Mouse (Mus musculus) left cerebral cortex, adult 2 months (tissue): ENCODE data around the gene Vdac1. TPM values are rescaled to one million over a fixed set of nuclear protein-coding genes. Genes with fewer than 3 reads are reported as not detected.

Experiments used
- DNase-seq, 2 experiments: peaks; one replicate each; pipeline ENCODE4 v3.0.0; 2021 to 2022; ENCODE audit warnings: low spot score in 2 of 2, mixed read lengths in 1 of 2; ENCODE audit errors: extremely low spot score in 1 of 2
- H3K27ac ChIP-seq: fragments of 200-600 bp; 2 replicates; pipeline ENCODE4 v1.8.1; 2022
- H3K4me3 ChIP-seq: fragments of 200-600 bp; 2 replicates; pipeline ENCODE4 v1.8.1; 2022
- CTCF ChIP-seq: fragments of 200-600 bp; IDR thresholded peaks from 2 replicates; pipeline ENCODE4 v1.8.1; 2022; ENCODE audit warnings: antibody characterized with exemption, mild to moderate bottlenecking, moderate library complexity
- intact Hi-C: fragments of 180-260 bp; cut with DNase I; formaldehyde crosslinking; loops from one replicate; pipeline ENCODE4 v1.15.1; 2025
- long read RNA-seq, 2 experiments: library from polyadenylated mRNA; stranded (forward); transcript quantifications; one replicate each; pipeline ENCODE4 v2.0.0; 2021; ENCODE audit warnings: borderline mapping rate in 2 of 2
- total RNA-seq, 2 experiments: library from RNA; stranded (reverse); gene quantifications; 2 replicates each; pipeline ENCODE4 v1.2.3; 2021

Vdac1 gene
- total RNA-seq, result 100 to 1,000 TPM; 518 to 557 TPM
- long read RNA-seq, experiment 1, transcript Vdac1-202 (9 exons, 2,022 nt), result major isoform, 93 of 134 reads
- long read RNA-seq, experiment 1, partial matches to known transcripts, result 11 of 134 reads
- long read RNA-seq, experiment 1, other reads (novel, unspliced or antisense), result 28 of 134 reads
- long read RNA-seq, experiment 2, transcript Vdac1-202 (9 exons, 2,022 nt), result major isoform, 71 of 103 reads
- long read RNA-seq, experiment 2, partial matches to known transcripts, result 7 of 103 reads
- long read RNA-seq, experiment 2, other reads (novel, unspliced or antisense), result 22 of 103 reads

DNA sequence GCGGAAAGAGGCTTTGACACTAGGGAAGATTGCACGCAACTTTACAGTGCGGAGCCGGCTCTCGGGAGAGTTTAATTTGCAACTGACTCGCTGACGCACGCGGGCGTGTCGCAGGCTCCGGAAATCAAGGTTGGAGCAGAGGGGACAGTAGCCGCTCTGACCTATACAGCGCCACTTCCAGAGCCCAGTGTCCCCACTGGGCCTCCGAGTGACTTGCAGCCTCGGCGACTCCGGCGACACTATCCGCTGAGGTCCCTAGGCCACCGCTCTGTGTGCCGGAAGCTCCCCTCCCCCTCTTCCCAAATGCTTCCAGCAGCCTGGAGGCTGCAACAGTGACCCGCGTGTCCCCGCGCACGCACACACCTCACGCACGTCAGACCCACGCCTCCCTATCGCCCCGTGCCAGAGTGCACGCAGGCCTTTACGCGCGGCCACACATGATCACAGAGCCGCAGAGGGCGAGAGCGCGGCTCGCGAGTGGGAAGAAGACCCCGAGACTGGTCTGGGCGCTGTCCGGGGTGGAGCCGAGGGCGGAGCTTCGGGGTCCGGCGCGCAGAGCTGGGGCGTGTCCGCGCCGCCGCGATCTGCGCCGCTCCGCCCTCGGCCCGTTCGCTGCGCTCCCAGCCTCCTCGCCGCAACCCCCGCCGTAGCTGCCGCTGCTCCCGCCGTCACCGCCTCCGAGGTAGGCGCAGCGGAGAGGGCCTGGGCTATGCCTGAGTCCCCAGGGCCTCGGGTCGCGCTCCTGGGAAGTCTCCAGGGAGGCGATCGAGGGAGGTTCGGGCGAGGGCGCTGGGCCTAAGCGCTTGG is at the start of gene Vdac1:
Vdac1 (plus strand) TSS at position 390 of the 807 bp plus-strand sequence.
- intact Hi-C loops, result no loop called here
- TF ChIP-seq CTCF, result no peak; the same call in 1 of the 2 replicates

GRCm38 (mm10) chr11:52314102-52314793 is 46.4 kb upstream of the Vdac1 start:
- Histone ChIP-seq H3K27ac (no peak overlapping the region), H3K4me3 (no peak overlapping the region)
- intact Hi-C loops, result no loop called here
- no peak for DNase-seq
- TF ChIP-seq CTCF, result peak; percentile 23

More for the DNA sequence above, at the start of gene Vdac1:
- Histone ChIP-seq H3K4me3 (peak within 1 kb of the TSS; percentile 94), H3K27ac (peak within 1 kb of the TSS; percentile 99)
- DNase-seq, result peak; percentile 89 to 90

DNA sequence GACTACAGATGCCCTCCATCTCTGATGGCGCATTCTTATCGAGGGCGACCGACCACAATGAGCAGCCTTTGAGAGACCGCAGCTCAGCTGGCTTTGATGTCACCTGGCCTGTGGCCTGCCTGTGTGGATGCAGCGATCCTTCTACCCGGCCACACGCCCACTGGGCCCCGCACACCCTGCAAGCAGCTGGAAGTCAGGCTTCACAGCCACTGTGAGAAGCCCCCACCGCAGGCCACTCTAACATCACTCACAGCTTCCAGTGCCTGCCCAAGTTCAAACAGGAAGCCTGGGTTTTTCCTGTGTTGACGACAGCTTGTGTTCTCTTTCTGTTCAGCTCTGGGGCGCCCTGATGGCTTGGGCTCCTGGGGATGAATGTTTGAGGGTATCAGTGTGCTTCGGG is 42.2 kb upstream of the Vdac1 start:
- Histone ChIP-seq H3K27ac (no peak overlapping the region), H3K4me3 (no peak overlapping the region)
- no peak for DNase-seq
- TF ChIP-seq CTCF, result no peak
- intact Hi-C loops, result no loop called here

GRCm38 (mm10) chr11:52319664-52320063 is 41.0 kb upstream of the Vdac1 start:
- TF ChIP-seq CTCF, result no peak
- no peak overlapping the region for H3K27ac ChIP-seq
- H3K4me3 ChIP-seq, result no peak overlapping the region
- no peak for DNase-seq
- intact Hi-C loops, result no loop called here

DNA sequence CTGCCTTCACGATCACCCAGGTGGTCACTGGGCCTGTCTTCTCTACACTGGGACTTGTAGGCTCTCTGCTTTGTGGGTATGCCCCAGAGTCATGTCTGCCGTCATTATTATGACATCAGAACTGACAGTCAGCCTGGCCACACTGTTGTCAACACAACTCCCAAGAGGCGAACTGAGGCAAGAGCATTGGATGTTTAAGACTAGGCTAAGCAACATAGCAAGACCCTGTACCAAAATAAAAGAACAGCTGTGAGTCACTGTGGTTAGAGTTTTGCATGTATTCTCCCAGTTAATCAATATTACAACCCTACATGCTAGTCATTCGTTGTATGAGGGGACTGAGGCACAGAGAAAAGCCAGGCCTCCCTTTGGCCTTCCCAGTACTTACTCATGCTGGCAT is 40.1 kb upstream of the Vdac1 start:
- no peak for DNase-seq
- Histone ChIP-seq H3K4me3 (no peak overlapping the region), H3K27ac (no peak overlapping the region)
- no peak for TF ChIP-seq CTCF
- intact Hi-C loops, result no loop called here

DNA sequence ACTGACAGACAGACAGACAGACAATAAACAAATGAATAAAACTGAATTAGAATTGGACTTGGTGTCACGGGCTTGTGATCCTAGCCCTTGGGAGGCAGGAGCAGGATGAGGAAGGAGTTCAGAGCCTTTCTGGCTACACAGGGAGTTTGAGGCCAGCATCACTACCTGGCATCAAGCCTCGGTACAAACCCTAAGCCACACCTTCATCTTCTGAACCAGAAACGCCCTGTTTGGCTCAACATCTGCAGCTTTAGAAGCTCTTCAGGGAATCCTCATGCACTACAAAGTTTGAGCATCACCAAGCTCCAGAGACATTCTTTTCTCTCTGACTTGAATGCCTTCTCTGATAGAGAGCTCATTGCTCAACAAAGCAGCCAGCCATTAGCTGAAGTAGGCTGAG is 39.1 kb upstream of the Vdac1 start:
- Histone ChIP-seq H3K4me3 (no peak overlapping the region), H3K27ac (no peak overlapping the region)
- no peak for TF ChIP-seq CTCF
- intact Hi-C loops, result no loop called here
- DNase-seq, result no peak

DNA sequence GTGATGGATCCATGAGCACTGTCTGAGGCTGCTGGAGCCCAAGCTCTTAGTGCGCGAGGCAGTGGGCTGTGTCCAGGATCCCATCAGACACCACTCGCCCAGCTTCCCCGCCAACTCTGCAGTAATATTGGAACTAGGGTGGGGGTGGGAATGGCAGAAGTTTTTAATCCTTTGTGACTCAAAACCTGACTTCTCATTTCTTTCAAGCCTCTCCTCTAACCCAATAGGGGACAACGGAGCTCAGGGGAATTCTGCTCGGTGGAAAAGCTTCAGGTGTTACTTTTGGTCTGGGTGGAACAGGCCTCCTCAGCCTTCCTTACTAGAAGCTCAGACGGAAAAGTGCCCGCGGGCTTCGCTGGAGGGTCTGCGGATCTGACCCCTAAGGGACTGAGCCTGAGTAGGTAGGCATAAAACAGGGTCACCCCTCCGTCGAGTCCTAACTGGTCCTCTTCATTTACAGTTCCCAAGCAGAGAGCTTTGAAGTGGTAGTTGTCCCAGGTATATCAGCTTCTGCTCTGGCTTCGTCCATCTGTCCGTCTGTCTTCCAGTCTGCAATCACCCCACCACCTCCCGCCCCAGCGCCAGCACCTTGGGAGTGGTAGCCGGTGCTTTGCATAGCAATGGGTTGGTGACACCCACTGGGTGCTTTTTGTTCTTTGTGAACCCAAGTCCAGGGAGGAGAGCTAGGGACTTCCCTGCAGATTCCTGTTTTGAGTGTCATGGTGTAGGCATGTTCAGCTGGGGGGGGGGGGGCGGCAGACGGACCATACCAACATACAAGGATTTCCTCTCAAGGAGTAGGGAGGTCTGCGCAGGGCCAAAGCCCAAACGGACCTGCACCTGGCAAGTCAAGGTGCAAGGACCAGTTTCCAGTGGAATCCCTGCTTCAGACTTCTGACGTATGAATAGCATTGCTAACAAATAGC is 36.0 kb upstream of the Vdac1 start:
- intact Hi-C loops, result no loop called here
- DNase-seq, result no peak
- H3K27ac ChIP-seq, result no peak overlapping the region
- TF ChIP-seq CTCF, result no peak
- no peak overlapping the region for H3K4me3 ChIP-seq

DNA sequence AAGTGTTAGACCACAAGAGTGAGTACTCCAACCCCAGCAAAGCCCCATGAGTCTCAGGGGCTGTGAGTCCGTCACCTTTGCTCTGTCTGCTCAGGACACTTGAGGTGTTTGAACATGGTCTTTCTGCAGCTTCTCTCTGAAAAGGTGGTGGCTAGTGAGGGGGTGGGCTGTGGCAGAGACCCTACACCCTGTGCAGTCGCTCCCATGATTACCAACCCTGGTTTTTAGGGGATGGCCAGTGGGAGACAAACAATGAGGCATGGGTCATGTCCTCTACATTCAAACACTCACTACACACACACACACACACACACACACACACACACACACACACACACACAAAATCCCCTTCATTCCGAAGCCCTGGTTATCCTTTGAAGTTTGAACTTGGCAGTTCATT is 33.3 kb upstream of the Vdac1 start:
- Histone ChIP-seq H3K4me3 (no peak overlapping the region), H3K27ac (no peak overlapping the region)
- intact Hi-C loops, result no loop called here
- TF ChIP-seq CTCF, result no peak
- no peak for DNase-seq

- no peak for DNase-seq
- intact Hi-C loops, result no loop called here
- TF ChIP-seq CTCF, result no peak
- no peak overlapping the region for H3K27ac ChIP-seq
- H3K4me3 ChIP-seq, result no peak overlapping the region
These were observed 28.1 kb upstream of the Vdac1 start for GRCm38 (mm10) chr11:52332421-52333118.

- intact Hi-C loops, result no loop called here
- peak; percentile 45 to 46 for DNase-seq
These were observed 27.0 kb upstream of the Vdac1 start for GRCm38 (mm10) chr11:52333616-52334015.

GRCm38 (mm10) chr11:52335263-52335662 is 25.4 kb upstream of the Vdac1 start:
- intact Hi-C loops, result no loop called here
- Histone ChIP-seq H3K27ac (no peak overlapping the region), H3K4me3 (no peak overlapping the region)
- DNase-seq, result no peak
- no peak; the same call in none of the 2 replicates for TF ChIP-seq CTCF

More at GRCm38 (mm10) chr11:52333616-52334015, 27.0 kb upstream of the Vdac1 start:
- Histone ChIP-seq H3K4me3 (no peak overlapping the region), H3K27ac (no peak overlapping the region)
- TF ChIP-seq CTCF, result no peak
